Mouse (Mus musculus): ENCODE measurements around the gene Cyb561d2.
"Not testable (repeated sequence)": the region's sequence is repeated elsewhere in the genome, so short reads cannot be mapped to it uniquely, and the experiment has no call there.

The Cyb561d2 gene

DNA sequence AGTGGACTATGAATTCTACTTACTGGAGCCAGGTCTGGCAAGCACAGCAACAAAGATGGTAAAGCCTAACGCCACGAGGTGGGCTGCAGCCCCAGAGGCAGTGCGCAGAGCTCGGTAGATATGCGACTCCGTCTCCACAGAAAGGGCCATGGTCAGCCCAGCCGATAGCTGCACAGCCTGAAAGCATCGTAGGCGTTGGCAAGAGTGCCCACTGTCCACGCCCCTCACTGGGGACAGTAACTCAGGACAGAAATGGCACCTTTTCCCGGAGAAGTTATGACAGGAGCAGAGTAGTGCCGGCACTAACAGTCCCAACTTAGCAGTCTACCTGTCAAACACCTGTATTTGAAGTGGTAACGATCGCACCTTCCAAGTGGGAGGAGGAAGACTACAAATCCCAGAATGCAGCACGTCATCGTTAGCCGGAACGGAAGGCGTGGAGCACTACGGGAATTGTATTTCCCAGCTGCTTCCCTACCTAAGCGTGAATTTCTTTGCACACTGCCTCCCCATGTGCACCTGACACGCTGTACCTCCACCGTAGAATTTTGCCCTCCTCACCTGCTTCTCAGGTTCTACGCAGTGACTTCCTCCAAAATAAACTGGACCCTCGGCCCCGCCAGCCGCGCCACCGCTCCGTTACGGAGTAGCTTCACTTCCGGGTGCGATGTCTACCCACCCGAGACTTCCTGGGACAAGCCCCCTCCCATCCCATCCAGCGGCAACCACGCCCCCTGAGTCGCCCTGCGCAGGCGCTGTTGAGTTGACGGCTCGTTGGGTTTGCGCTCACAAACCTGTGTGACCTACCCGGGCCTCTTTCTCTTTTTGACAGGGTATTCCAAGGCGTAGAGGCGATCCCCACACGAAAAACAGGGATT lies at the start of gene Cyb561d2, which contains the start of gene Nprl2:
Cyb561d2 (minus strand) TSS at position 720 of the 878 bp plus-strand sequence.
Nprl2 (plus strand) TSS at position 753 of the 878 bp plus-strand sequence.
- DNase-seq: peak; percentile 96

DNA sequence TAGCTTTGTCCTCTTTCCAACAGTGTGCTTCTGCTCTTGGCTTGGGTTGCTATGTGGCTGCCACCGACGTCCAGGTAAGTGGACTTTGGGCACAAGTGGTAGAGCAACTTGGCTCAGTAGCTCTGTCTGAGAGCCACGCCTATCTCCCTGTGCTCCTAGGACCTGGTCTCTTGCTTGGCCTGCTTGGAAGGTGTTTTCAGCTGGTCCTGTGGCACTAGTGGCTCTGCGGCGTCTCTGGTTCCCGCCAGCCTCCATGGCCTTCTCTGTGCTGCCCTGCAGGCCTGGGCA lies 48.7 kb upstream of the Cyb561d2 start:
- DNase-seq: no peak

DNA sequence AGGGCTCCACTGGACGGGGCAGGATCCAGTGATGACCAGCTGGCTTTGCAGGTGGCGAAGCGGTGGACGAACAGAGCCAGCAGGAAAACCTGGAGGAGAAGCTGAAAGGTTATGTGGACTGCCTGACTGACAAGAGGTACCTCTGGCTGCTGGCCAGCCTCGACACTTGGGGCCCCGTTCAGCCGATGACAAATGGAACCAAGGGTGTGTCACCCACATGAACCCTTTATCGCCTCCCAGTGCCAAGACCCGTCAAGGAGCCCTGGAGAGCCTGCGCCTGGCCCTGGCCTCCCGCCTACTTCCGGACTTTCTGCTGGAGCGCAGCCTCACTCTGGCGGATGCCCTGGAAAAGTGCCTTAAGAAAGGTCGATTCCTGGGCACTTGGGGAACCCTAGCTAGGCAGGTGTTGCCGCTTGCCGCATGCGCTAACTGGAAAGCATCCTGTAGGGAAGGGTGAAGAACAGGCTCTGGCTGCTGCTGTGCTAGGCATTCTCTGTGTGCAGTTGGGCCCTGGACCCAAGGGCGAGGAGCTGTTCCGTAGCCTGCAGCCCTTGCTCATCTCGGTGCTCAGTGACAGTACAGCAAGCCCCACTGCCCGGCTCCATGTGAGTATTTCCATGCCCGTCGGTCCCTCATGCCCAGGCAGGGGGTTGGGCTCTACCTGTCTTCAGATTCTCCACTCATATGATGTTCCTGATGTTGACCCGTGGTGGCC lies 48.2 kb upstream of the Cyb561d2 start:
- DNase-seq: peak; percentile 55

DNA sequence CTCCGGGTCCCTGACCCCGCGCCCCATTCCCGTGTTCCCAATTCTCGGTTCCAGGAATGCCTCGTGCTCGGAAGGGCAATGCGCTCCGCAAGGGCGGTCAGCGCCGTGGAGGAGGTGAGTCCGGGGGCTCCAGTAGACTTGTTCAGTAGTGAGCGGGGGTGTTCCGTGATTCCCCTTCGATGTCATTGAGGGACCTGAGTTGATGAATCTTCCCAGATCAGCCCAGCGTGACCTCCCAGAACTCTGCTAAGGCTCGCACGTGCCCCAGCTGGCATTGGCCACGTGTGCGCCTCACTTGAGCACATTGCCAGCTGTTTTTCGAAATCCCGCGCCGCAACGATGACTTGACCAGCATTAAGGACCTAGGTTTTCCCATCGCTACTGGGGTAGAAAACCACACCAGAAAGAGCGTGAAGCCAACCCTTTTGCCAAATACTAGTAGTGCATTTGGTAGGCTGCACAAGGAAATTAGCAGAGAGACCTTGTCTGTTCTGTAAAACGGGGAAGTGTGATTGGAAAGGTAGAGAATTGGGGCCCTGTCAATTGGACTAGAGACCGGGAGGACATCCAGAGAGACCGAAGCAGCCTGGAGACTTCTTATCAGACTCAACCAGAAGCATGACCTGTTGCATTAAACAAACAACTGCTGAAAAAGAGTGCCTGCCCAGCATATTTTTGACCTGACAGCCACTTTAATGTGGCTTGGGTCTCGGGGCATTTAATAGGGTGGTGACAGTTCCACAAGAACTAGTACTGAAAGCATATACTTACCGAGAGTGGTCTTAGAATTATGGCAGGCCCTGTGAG lies 46.0 kb upstream of the Cyb561d2 start:
- peak; percentile 71 for DNase-seq

DNA sequence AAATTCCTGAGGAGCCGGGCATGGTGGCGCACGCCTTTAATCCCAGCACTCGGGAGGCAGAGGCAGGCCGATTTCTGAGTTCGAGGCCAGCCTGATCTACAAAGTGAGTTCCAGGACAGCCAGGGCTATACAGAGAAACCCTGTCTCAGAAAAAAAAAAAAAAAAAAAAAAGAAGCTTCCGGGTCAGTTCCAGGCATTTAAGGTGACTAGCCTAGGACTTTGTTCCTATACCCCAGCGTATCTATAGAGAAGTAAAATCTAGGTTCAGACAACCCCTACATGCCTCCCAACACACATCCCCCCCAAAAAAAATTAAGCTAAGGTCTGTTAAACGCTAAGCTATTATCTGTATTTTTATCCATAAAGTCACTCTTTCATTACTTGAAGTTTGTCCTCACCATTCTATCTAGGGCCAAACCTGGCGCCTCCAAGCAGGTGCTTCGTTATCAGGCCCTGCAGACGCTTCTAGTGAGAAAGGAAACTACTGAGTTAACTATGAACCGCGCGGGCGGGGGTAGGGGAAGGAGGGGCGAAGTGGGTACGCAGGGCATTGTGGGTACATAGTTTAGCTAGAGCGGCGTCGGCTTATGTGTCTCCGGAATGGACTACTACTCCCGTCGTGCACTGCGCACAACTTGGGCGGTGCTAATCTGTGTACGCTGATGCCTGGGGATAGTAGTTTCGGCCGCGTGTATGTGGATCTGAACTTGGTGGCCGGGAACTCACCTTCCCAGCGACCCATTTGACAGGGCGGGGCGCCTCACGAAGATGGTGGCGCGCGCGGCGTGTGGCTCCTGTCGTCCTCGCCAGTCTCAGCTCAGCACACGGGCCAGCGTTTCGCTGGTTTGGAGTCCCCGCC lies 45.2 kb upstream of the Cyb561d2 start, which contains the start of gene Ifrd2:
Ifrd2 (plus strand) TSS at position 669 of the 859 bp plus-strand sequence.
- peak; percentile 98 for DNase-seq

DNA sequence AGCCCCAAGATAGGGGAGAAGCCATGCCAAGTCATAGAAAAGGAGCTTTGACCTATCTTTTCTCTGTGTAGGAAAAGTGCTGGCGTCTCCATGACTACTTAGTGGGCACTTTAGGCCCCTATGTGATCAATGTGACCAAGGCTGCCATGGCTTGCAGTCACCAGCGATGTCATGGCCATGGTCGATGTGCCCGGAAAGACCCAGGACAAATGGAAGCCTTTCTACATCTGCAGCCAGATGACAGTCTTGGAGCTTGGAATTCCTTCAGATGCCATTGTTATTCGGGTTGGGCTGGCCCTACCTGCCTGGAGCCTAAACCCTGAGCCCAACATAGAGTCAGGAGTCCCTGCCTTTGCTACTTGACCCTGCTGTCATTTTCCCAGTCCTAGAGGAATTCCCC lies 44.5 kb upstream of the Cyb561d2 start:
- no peak for DNase-seq

DNA sequence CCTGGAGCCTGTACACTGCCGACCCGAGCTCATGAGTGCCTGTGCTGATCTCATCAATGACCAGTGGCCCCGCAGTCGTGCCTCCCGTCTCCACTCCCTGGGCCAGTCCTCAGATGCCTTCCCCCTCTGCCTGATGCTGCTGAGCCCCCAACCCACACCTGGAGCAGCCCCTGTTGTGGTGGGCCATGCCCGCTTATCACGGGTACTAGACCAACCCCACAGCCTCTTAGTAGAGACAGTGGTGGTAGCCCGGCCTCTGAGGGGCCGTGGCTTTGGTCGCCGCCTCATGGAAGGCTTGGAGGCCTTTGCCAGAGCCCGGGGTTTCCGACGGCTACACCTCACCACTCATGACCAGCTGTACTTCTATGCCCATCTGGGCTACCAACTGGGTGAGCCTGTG lies 41.2 kb upstream of the Cyb561d2 start:
- no peak for DNase-seq

DNA sequence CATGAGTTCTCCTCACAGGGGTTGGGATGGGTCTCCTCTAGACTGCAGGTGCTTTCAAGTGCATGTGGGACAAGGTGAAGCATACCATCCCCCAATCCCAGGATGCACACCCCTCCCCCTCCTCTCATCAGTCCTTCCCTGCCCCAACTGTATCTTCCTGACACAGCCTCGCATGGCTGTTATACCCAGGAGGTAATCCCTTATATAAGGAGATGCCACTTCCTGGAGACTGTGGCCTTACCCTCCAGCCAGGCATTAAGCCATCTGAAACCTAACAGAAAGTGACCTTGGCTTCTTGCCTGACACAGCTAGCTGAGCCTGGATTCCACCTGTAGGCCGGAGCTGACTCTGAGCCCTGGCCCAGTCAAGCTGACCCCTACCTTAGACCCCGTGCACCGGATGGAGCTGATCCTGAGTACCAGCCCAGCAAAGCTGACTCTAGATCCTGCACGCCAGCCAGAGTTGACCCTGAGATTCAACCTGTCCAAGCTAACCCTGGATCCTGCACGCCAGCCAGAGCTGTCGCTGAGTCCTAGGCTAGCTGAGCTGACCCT lies 40.6 kb upstream of the Cyb561d2 start:
- peak; percentile 29 for DNase-seq

DNA sequence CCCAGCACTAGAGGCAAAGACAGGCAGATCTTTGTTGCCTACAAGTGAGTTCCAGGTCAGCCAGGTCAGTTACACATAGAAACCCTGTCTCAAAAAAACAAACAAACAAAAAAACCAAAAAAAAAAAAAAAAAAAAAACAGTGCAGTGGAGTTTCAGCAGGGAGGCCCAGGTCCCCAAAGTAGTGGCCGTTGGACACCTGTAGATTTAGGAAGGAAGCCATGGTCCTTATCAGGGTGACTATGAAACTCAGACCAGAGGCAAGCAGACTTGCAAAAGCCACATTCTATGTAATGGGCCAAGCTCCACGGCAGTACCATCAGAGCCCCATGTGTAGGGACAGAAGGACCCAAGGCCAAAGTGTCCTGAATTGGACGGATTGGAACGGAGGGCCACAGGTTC lies 39.6 kb upstream of the Cyb561d2 start:
- no peak for DNase-seq

DNA sequence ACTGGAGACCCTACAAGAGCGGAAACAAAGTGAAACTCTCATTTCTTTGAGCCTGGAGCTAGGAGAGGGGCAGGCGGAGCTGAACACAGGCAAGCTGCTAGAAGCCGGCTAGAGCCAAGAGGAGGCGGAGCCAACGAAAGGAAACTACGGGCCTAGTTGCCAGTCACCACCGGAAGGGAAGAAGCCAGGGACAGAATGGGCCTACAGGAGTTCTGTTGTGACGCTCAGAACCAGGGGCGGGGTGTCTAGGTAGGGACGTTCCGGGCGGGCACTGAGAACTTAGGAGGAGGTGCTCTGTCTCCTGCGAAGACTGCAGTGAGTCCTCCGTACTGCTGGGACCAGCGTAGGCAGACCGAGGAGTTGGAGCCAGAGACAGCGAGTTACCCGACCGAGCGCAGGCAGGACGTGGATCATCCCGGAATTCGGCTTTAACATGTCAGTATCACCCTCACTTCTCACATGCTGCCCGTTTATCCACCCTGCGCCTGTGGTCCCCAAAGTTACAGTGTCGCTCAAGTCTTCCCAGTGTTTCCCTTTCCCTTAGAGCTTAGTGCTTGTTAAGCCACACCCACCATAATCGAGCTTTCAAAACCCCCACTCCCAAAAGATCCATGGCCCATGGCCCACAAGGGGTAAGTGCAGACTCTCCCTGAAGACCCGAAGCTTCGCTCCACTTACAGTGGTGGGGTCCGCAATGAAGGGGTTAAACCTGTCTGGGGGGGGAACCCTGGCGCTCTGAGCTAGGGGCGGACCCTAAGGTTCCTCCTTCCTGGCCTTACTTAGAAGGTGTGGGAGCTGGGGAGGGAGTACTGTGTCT lies 38.7 kb upstream of the Cyb561d2 start, which contains the start of gene Hyal3:
Hyal3 (plus strand) TSS at position 318 of the 817 bp plus-strand sequence.
- peak; percentile 94 for DNase-seq

DNA sequence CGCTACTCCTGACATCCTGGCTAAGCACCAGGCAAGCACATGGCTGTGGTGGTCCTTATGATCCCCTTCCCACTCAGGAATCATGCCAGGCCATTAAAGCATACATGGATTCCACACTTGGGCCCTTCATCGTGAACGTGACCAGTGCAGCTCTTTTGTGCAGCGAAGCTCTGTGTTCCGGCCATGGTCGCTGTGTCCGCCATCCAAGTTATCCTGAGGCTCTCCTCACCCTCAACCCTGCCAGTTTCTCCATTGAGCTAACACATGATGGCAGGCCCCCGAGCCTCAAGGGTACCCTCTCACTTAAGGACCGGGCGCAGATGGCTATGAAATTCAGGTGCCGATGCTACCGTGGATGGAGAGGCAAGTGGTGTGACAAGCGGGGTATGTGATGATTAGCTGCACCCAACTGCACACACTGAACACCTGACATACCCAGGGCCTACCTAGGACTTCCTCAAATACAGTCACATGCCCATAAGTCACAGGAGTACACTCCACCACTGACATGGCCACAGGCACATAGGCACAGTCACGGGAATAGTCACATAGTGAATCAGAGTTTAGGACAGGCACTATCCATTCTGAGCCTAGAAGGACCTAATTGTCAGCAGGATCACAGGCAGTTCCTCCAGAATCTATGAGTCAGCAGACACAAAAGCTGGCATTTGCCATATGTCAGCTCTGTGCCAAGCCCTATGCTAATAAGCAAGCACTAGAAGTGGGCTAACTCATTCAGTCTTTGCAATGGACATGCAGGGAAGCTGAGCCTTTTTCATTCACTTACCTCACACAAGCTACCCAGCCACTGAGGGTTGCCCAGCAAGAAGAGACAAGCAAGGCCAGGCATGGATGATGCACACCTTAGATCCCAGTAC lies 37.3 kb upstream of the Cyb561d2 start:
- DNase-seq: no peak

DNA sequence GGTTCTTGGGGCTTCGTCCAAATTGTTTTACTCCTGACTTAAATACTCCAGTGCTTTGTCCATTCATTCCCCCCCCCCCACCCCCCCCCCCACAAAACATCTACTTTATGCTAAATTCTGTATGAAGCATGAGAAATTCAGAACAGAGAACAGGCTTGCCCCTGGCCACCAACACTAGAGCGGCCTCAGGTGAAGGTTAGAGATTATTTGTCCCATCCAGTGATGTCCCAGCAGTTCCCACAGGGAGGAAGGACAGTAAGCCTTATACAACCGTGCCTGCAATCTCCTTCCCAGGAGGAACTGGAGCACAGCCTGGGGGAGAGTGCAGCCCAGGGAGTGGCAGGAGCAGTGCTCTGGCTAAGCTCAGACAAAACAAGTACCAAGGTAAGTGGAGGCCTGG lies 36.6 kb upstream of the Cyb561d2 start, which contains the start of gene Naa80:
Naa80 (plus strand) TSS at position 301 of the 400 bp plus-strand sequence.
- no peak for DNase-seq

DNA sequence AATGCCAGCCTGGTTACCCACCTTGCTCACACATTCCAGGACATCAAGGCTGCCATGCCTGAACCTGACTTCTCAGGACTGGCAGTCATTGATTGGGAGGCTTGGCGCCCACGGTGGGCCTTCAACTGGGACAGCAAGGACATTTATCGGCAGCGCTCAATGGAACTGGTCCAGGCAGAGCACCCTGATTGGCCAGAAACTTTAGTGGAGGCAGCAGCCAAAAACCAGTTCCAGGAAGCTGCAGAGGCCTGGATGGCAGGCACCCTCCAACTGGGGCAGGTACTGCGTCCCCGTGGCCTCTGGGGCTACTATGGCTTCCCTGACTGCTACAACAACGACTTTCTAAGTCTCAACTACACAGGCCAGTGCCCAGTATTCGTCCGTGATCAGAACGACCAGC lies 35.9 kb upstream of the Cyb561d2 start:
- DNase-seq: peak; percentile 36

DNA sequence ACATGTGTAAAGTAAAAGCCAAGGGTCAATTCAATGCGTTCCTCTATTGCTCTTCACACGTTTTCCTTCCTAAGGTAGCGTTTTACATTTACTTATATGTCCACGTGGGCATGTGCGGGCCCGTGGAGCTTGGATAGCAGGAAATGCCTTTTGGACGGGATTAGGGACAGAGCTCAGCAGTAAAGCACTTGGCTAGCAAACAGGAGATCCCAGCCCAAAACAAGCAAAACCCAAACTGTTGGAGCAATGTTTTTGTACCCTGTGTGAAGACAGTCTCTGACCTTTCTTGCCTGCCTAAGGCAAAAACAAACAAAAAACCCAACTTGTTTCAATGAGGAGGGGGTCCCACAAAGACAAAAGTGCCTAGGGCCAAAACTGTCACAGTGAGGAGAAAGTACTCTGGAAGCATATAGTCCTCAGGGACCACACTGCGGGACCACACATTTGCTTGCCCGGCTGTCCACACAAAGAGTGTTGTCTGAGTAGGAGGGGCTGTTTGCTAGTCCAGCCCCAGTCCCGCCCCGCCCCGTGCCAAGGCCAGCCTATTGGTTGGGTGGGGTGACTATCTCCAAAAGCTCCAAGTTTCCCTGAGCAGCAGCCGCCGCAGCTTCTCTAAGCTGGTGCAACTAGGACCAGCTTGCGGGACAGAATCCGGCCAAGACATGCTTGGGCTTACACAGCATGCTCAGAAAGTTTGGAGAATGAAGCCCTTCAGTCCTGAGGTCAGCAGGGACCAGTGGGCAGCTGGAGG lies 34.5 kb upstream of the Cyb561d2 start, which contains the start of gene Hyal1:
Hyal1 (plus strand) TSS at position 571 of the 751 bp plus-strand sequence.
- DNase-seq: peak; percentile 93

DNA sequence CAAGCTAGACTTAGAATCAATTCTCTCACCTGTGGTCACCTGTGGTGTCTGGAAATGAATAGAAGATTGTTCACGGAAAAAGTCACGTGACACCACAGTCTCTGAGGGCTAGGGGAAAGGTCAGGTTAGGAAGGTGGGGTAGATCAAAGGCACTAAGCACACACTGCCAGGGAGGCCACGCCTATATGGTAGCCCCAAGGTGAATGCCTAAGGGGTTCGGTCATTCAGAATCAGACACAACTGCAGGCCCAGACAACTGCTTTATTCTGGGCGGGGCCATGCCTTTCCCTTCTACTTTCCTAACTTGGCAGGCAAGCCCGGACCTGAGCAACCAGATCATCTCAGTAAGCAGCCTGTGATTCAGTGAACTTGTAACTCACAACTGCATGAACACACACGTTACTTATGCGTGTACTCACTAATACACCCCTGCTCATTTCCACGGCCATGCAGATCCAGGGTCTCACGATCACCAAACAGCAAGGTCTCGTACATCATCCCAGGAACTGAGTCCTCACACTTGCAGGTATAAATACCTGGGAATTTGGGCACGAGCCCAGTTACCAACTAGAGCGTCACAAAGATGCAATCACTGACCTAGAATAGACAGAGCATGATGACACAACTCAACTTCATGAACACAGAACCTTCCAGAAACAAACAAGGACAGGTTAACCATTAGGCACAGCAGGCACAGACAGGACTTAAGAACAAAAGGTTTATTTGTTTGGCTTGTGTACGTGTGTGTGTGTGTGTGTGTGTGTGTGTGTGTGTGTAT lies 33.8 kb upstream of the Cyb561d2 start:
- peak; percentile 25 for DNase-seq

DNA sequence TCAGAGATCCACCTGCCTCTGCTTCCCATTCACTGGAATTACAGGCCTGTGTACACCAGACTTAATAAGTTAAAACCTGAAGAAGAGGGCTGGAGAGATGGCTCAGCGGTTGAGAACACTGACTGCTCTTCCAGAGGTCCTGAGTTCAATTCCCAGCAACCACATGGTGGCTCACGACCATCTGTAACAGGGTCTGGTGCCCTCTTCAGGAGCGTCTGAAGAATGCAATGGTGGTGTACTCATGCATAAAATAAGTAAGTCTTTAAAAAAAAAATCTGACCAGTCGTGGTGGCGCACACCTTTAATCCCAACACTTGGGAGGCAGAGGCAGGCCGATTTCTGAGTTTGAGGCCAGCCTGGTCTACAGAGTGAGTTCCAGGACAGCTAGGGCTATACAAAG lies 31.8 kb upstream of the Cyb561d2 start:
- DNase-seq: not testable (repeated sequence)

DNA sequence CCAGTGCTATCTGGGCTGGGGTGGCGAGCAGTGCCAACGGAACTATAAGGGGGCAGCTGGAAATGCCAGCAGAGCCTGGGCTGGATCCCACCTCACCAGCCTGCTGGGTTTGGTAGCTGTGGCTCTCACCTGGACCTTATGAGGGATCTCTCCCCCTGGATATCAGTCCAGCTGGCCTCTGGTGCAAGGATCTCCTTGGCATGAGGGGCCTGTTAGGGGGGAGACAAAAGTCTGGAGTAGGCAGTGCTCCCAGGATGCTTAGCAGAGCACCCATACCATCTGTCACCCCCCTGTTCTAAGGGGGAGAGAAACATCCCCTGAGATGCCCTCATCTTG lies 30.3 kb upstream of the Cyb561d2 start:
- DNase-seq: no peak
